Mouse (Mus musculus) testis, adult 2 months (tissue): ENCODE measurements at regions not wholly inside any gene's neighbourhood (a gene's known extent, or its start where the extent isn't known, plus 50 kb on each side); places are given as distances from the start of the nearest gene placed in this dataset.

ENCODE experiments used
- CTCF ChIP-seq: fragments of 200-500 bp; IDR thresholded peaks from 2 replicates; pipeline ENCODE4 v1.5.1; 2012; ENCODE audit warnings: low read depth, mild to moderate bottlenecking, inconsistent platforms, low read length, moderate library complexity; ENCODE audit not compliant: control insufficient read depth, insufficient read depth, insufficient replicate concordance
- POLR2A ChIP-seq: fragments of 200-500 bp; IDR thresholded peaks from 2 replicates; pipeline ENCODE4 v1.6.1; 2012; ENCODE audit warnings: low read depth, mild to moderate bottlenecking, inconsistent platforms, low read length, moderate library complexity; ENCODE audit not compliant: control insufficient read depth

DNA sequence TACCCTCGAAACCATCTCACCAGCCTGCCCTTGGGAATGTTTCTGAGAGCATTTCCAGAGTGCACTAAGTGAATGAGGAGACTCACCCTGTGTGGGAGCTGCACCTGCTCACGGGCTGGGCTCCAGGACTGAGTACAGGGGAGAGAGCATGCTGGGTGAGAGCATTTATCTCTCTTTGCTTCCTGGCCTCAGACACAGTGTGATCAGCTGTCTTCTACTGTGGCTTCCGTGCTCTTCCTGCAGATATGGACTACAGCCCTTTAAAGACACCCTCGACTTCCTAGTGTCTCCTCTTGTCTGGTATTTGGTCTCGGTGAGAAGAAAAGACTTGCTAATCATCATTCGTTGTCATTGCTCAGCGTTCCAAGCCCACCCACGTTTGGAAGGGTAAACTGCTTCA, 274.9 kb downstream of the Cd83 start:
- TF ChIP-seq POLR2A, result no peak
- TF ChIP-seq CTCF, result no peak
